Mouse (Mus musculus) c-Kit-negative CD71-positive TER-119-positive erythroid progenitor cells, embryonic 14.5 days (primary cell): ENCODE measurements around the gene Nup98.

Experiments
- DNase-seq: peaks from one replicate; pipeline ENCODE4 v3.0.0-alpha.2; 2013; ENCODE audit warnings: low read depth, low spot score

Gene Nup98

GRCm38 (mm10) chr7:102233059-102233458 is 23.1 kb upstream of the Nup98 start:
- DNase-seq, result no peak

- DNase-seq, result no peak
These were observed 19.8 kb upstream of the Nup98 start for GRCm38 (mm10) chr7:102229814-102230213.

- no peak for DNase-seq
These were observed 18.2 kb upstream of the Nup98 start for GRCm38 (mm10) chr7:102228049-102228670.

- no peak for DNase-seq
These were observed 16.1 kb upstream of the Nup98 start for GRCm38 (mm10) chr7:102226051-102226450.

GRCm38 (mm10) chr7:102223883-102224738 is 14.1 kb upstream of the Nup98 start:
- DNase-seq, result no peak

GRCm38 (mm10) chr7:102222830-102223556 is 13.0 kb upstream of the Nup98 start:
- DNase-seq, result no peak

GRCm38 (mm10) chr7:102222336-102222735 is 12.4 kb upstream of the Nup98 start:
- no peak for DNase-seq

GRCm38 (mm10) chr7:102221899-102222298 is 11.9 kb upstream of the Nup98 start:
- no peak for DNase-seq

- no peak for DNase-seq
These were observed 1.1 kb upstream of the Nup98 start for GRCm38 (mm10) chr7:102211071-102211470.

GRCm38 (mm10) chr7:102208806-102209363 is 1.1 kb downstream of the Nup98 start:
- no peak for DNase-seq

GRCm38 (mm10) chr7:102205646-102206045 is 4.3 kb downstream of the Nup98 start:
- no peak for DNase-seq

- no peak for DNase-seq
These were observed 5.6 kb downstream of the Nup98 start for GRCm38 (mm10) chr7:102204296-102204857.

- DNase-seq, result no peak
These were observed 8.8 kb downstream of the Nup98 start for GRCm38 (mm10) chr7:102200996-102201785.

- no peak for DNase-seq
These were observed 9.4 kb downstream of the Nup98 start for GRCm38 (mm10) chr7:102200576-102200975.

GRCm38 (mm10) chr7:102192356-102192755 is 17.6 kb downstream of the Nup98 start:
- no peak for DNase-seq

GRCm38 (mm10) chr7:102183849-102184248 is 26.1 kb downstream of the Nup98 start:
- no peak for DNase-seq

GRCm38 (mm10) chr7:102170300-102170699 is 39.7 kb downstream of the Nup98 start:
- no peak for DNase-seq

GRCm38 (mm10) chr7:102153691-102154090 is 56.3 kb downstream of the Nup98 start:
- DNase-seq, result no peak

- DNase-seq, result no peak
These were observed 72.1 kb downstream of the Nup98 start for GRCm38 (mm10) chr7:102137898-102138297.

GRCm38 (mm10) chr7:102137464-102137863 is 72.5 kb downstream of the Nup98 start:
- DNase-seq, result peak; percentile 37

- no peak for DNase-seq
These were observed 77.6 kb downstream of the Nup98 start for GRCm38 (mm10) chr7:102132395-102132794.
